Mouse (Mus musculus) bone marrow, adult 2 months (tissue): ENCODE data around the gene Cldn18.

Experiments
- CTCF ChIP-seq: fragments of 200-500 bp; IDR thresholded peaks from 2 replicates; pipeline ENCODE4 v1.5.1; 2011; ENCODE audit warnings: low read length, control low read depth; ENCODE audit not compliant: control insufficient read depth, insufficient read depth
- POLR2A ChIP-seq: fragments of 200-500 bp; IDR thresholded peaks from 2 replicates; pipeline ENCODE4 v1.6.1; 2011; ENCODE audit warnings: low read depth, mild to moderate bottlenecking, control low read depth, low read length, borderline replicate concordance; ENCODE audit not compliant: control insufficient read depth

DNA sequence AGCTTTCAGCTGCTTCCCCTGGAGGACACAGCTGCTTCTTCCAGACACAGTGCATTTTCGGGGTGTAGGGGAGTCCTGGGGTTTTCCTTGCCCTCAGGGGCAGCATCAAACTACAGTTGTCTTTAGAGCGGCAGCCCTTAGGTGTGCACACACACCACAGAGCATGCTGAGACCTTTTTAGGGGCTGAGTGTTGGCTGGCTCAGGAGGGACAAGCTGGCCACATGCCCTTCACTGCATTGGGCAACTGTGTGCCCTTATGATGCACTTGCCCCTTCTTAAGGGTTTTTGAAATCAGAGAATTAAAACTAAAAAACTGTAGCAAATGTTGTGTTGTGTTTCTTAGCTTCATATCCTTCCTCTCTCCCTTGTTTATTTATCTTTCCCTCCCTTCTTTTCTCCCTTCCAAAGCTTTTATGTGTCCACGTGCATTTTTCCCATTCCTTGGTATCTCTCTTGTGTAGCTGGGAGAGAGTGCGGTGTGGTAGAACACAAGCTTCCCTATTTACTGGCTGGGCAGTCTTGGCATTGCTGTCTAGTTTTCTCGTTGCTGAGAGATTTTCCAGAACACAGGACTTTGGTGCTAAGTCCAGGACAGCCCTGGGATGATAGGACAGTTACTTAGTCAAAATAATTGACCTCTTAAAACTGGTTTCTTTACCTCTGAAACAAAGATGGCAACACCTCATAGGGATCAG, 31.4 kb downstream of the Cldn18 start:
- TF ChIP-seq CTCF, result no peak
- TF ChIP-seq POLR2A, result no peak
